Mouse (Mus musculus) limb, embryonic 13.5 days (tissue): ENCODE data around the gene Med13l. TPM values are rescaled to one million over a fixed set of nuclear protein-coding genes. Genes with fewer than 3 reads are reported as not detected.

Source experiments
- ATAC-seq: fragments of 200-750 bp; cut with Nextera tagmentation; 2 replicates; pipeline ENCODE4 v1.8.0; 2017; ENCODE audit warnings: low read depth, moderate number of reproducible peaks, moderate TSS enrichment; ENCODE audit not compliant: low FRiP score
- H3K27ac ChIP-seq: fragments of 300-500 bp; sonication (generic); 2 replicates; pipeline ENCODE4 v1.5.1; 2015; ENCODE audit warnings: inconsistent platforms, mild to moderate bottlenecking, moderate library complexity
- H3K27me3 ChIP-seq: fragments of 300-500 bp; sonication (generic); 2 replicates; pipeline ENCODE4 v1.6.1; 2015; ENCODE audit warnings: mild to moderate bottlenecking, inconsistent platforms
- H3K36me3 ChIP-seq: fragments of 300-500 bp; sonication (generic); 2 replicates; pipeline ENCODE4 v1.6.1; 2015; ENCODE audit warnings: inconsistent platforms, mild to moderate bottlenecking, moderate library complexity
- H3K4me1 ChIP-seq: fragments of 300-500 bp; sonication (generic); 2 replicates; pipeline ENCODE4 v1.6.1; 2015; ENCODE audit warnings: inconsistent platforms
- H3K4me2 ChIP-seq: fragments of 300-500 bp; sonication (generic); replicated peaks from 2 replicates; pipeline ENCODE4 v1.6.1; 2015; ENCODE audit warnings: inconsistent platforms, mild to moderate bottlenecking, moderate library complexity
- H3K4me3 ChIP-seq: fragments of 300-500 bp; sonication (generic); 2 replicates; pipeline ENCODE4 v1.5.1; 2015; ENCODE audit warnings: moderate library complexity, mild to moderate bottlenecking, inconsistent platforms
- H3K9ac ChIP-seq: fragments of 300-500 bp; sonication (generic); 2 replicates; pipeline ENCODE4 v1.6.1; 2015; ENCODE audit warnings: mild to moderate bottlenecking, inconsistent platforms
- H3K9me3 ChIP-seq: fragments of 300-500 bp; sonication (generic); 2 replicates; pipeline ENCODE4 v1.6.1; 2016; ENCODE audit warnings: inconsistent platforms
- WGBS: fragments of 180-500 bp; shearing (Covaris S2); methylation state at CpG from one replicate; pipeline ENCODE4 v1.1.7; 2015; 5-methylcytosine and 5-hydroxymethylcytosine counted together
- polyA plus RNA-seq: library from polyadenylated mRNA; unstranded; fragments of >200 nt; fragmentation: Nextera tagmentation; extraction: Ambion mirVana; gene quantifications from 2 replicates; pipeline ENCODE4 v1.2.1, GENCODE M21; 2015

The Med13l gene
- polyA plus RNA-seq, 1 experiment from 2014 or later: 19.1 TPM

DNA sequence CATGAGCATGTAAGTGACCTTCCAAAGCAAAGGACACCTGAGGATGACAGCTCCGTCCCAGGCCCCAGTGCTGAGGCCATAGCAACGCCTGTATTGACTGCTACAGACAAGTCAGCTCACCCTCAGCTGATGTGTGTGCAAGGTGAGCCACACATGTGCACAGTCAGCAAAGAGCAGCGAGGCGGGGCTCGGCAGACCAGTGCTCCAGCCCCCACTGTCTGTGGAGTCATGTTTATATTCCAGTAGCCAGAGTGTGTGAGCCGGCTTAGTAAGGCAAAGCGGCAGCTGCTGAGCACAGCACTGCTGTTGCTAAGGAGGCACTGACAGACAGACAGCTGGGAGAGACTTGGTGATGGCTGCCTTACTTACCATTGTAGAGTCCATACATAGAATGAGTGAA is 59.3 kb downstream of the Med13l start:
- Histone ChIP-seq H3K4me2 (no peak overlapping the region), H3K4me1 (peaks cover 77% of the 10 kb centered on the region), H3K4me3 (no peak overlapping the region), H3K27ac (no peak overlapping the region), H3K9ac (no peak overlapping the region), H3K9me3 (no peaks in the 10 kb centered on the region), H3K27me3 (no peaks in the 10 kb centered on the region), H3K36me3 (no peaks in the 10 kb centered on the region)
- peak; percentile 72 for ATAC-seq
- 56% methylated on average over 7 of the region's 7 CpGs for WGBS

- Histone ChIP-seq H3K4me2 (no peak overlapping the region), H3K4me1 (peaks cover 72% of the 10 kb centered on the region), H3K4me3 (no peak overlapping the region), H3K36me3 (no peaks in the 10 kb centered on the region), H3K9ac (no peak overlapping the region), H3K27ac (no peak overlapping the region), H3K27me3 (no peaks in the 10 kb centered on the region), H3K9me3 (no peaks in the 10 kb centered on the region)
- ATAC-seq: no peak
- 90% methylated on average over 7 of the region's 7 CpGs for WGBS
Measured at GRCm38 (mm10) chr5:118620330-118620910, 59.9 kb downstream of the Med13l start.

GRCm38 (mm10) chr5:118621877-118622276 is 61.4 kb downstream of the Med13l start:
- Histone ChIP-seq H3K9ac (no peak overlapping the region), H3K36me3 (no peaks in the 10 kb centered on the region), H3K27me3 (no peaks in the 10 kb centered on the region), H3K4me1 (peaks cover 71% of the 10 kb centered on the region), H3K4me3 (no peak overlapping the region), H3K9me3 (no peaks in the 10 kb centered on the region), H3K27ac (no peak overlapping the region), H3K4me2 (no peak overlapping the region)
- WGBS: 83% methylated on average over 4 of the region's 4 CpGs
- no peak for ATAC-seq

- ATAC-seq: no peak
- Histone ChIP-seq H3K4me3 (no peak overlapping the region), H3K4me1 (peaks cover 68% of the 10 kb centered on the region), H3K9ac (no peak overlapping the region), H3K4me2 (no peak overlapping the region), H3K27me3 (no peaks in the 10 kb centered on the region), H3K36me3 (no peaks in the 10 kb centered on the region), H3K27ac (no peak overlapping the region), H3K9me3 (no peaks in the 10 kb centered on the region)
- WGBS: 88% methylated on average over 5 of the region's 5 CpGs
Measured at GRCm38 (mm10) chr5:118622346-118622745, 61.9 kb downstream of the Med13l start.

DNA sequence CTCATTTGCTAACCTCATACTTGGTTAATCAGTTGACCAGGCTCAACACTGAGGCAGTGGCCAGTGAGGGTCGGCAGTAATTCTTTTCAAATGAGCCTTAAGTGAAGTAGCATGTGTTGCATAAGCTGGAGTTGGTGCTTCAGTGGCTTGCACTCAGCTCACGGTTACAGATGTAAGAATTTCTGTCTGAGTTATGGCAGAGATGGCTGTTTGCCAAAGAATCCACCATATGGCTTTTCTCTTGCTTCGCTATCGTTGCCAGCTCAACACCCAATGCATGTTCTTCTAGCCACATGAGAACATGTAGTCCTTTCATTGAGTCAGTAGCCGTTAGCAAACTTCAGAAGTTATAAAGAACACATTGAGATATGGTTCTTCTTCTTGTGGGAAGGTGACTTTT is 63.3 kb downstream of the Med13l start:
- H3K36me3 ChIP-seq: no peaks in the 10 kb centered on the region
- H3K9ac ChIP-seq: no peak overlapping the region
- H3K4me2 ChIP-seq: no peak overlapping the region
- no peak overlapping the region for H3K27ac ChIP-seq
- H3K27me3 ChIP-seq: no peaks in the 10 kb centered on the region
- peaks cover 62% of the 10 kb centered on the region for H3K4me1 ChIP-seq
- no peak overlapping the region for H3K4me3 ChIP-seq
- ATAC-seq: no peak
- no peaks in the 10 kb centered on the region for H3K9me3 ChIP-seq
- WGBS: 55% methylated on average over 5 of the region's 5 CpGs

GRCm38 (mm10) chr5:118627630-118628029 is 67.2 kb downstream of the Med13l start:
- Histone ChIP-seq H3K4me1 (peaks cover 43% of the 10 kb centered on the region), H3K36me3 (no peaks in the 10 kb centered on the region), H3K9ac (no peak overlapping the region), H3K27me3 (no peaks in the 10 kb centered on the region), H3K4me2 (no peak overlapping the region), H3K9me3 (no peaks in the 10 kb centered on the region), H3K27ac (no peak overlapping the region), H3K4me3 (no peak overlapping the region)
- ATAC-seq: no peak
- 90% methylated on average over 5 of the region's 5 CpGs for WGBS

DNA sequence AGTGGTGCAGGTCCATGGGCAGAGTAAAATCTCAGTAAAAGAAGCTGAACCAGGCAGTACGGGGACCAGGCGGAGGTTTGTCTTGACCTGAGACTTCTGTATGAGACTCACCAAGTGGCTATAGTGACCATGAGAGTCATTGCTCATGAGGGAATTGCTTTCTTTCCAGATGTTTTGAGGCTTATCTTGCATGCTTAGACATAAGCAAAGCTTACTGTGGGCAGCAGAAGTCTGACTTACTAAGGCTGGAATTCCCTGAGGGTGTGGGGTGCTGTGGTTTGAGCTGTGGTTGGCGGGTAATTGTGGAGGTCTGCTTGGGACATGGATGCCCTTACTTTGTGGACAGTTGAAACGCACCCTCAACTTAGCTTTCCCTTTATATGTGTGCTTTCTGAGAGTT is 67.7 kb downstream of the Med13l start:
- Histone ChIP-seq H3K27me3 (no peaks in the 10 kb centered on the region), H3K9me3 (no peaks in the 10 kb centered on the region), H3K36me3 (no peaks in the 10 kb centered on the region), H3K4me1 (peaks cover 41% of the 10 kb centered on the region), H3K4me2 (no peak overlapping the region), H3K27ac (no peak overlapping the region), H3K4me3 (no peak overlapping the region), H3K9ac (no peak overlapping the region)
- 88% methylated on average over 4 of the region's 4 CpGs for WGBS
- ATAC-seq: no peak

DNA sequence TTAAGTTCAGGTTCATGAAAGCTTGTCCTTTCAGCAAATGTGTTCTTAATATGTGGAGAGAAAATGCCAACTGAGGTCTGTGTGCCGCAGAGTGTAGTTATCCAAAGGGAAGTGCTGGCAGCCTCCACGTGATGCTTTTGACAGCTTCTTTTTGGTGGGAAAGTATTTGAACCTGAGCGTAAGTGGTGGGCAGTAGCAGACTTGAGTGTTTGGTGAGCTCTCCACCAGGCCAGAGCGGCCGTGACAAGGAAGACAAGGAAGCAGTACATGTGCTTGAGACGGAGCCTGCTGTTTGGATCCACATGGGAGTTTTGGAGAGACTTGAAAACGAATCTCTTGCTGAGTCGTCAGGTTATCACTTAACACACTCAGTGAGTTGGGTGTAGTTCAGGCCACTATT is 71.9 kb downstream of the Med13l start:
- Histone ChIP-seq H3K4me1 (peaks cover 44% of the 10 kb centered on the region), H3K36me3 (no peaks in the 10 kb centered on the region), H3K9ac (no peak overlapping the region), H3K4me2 (no peak overlapping the region), H3K27ac (no peak overlapping the region), H3K9me3 (no peaks in the 10 kb centered on the region), H3K4me3 (no peak overlapping the region), H3K27me3 (no peaks in the 10 kb centered on the region)
- 77% methylated on average over 8 of the region's 8 CpGs for WGBS
- ATAC-seq: no peak

- Histone ChIP-seq H3K4me2 (no peak overlapping the region), H3K9ac (no peak overlapping the region), H3K27me3 (no peaks in the 10 kb centered on the region), H3K4me1 (peaks cover 47% of the 10 kb centered on the region), H3K4me3 (no peak overlapping the region), H3K36me3 (no peaks in the 10 kb centered on the region), H3K27ac (no peak overlapping the region), H3K9me3 (no peaks in the 10 kb centered on the region)
- 79% methylated on average over 8 of the region's 8 CpGs for WGBS
- no peak for ATAC-seq
Measured at GRCm38 (mm10) chr5:118633106-118633505, 72.6 kb downstream of the Med13l start.

DNA sequence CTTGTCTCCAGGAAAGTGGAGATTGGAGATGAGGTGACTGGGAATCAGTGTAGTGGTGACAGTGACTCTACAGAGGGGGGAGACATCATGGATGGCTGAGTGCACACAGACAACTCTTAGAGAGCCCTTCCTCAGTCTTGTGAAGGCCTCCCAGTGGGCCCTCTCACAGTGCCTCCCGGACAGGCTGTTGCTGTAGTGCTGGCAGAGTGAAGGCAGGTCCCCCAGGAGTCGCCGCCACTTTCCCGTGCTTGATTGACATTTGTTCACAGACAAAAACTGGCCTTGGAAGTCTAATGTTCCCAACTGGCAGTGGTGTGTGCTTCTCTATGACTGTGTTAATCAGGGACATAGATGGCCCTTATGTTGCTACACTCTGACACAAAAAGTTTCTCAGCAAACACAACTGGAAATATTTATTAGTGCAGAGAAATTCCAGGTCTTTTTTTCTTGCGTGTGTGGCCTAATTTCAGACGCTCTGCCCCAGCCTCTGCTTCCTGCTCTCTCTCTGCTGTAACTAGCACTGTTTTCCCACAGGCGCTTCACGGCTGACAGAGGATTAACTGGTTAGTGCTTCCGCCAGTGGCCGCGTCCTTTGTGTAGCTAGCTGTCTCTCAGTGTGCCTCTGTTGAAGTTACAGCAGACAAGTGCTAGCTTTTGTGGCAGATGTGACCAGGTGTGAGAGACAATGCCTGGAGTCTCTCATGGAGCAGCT is 75.2 kb downstream of the Med13l start:
- H3K27me3 ChIP-seq: no peaks in the 10 kb centered on the region
- peak overlapping the region; percentile 14; the same call in 1 of the 2 replicates for H3K4me2 ChIP-seq
- no peak for ATAC-seq
- H3K27ac ChIP-seq: peak overlapping the region; percentile 44; the same call in 1 of the 2 replicates
- H3K9ac ChIP-seq: peak overlapping the region; percentile 45
- no peak overlapping the region for H3K4me3 ChIP-seq
- peaks cover 50% of the 10 kb centered on the region for H3K4me1 ChIP-seq
- WGBS: 17% methylated on average over 11 of the region's 11 CpGs
- no peaks in the 10 kb centered on the region for H3K9me3 ChIP-seq
- no peaks in the 10 kb centered on the region for H3K36me3 ChIP-seq

GRCm38 (mm10) chr5:118636399-118637369 is 76.2 kb downstream of the Med13l start:
- 86% methylated on average over 16 of the region's 16 CpGs for WGBS
- no peak overlapping the region for H3K4me3 ChIP-seq
- no peaks in the 10 kb centered on the region for H3K9me3 ChIP-seq
- H3K27me3 ChIP-seq: no peaks in the 10 kb centered on the region
- H3K9ac ChIP-seq: no peak overlapping the region
- no peak for ATAC-seq
- H3K4me1 ChIP-seq: peaks cover 47% of the 10 kb centered on the region
- no peaks in the 10 kb centered on the region for H3K36me3 ChIP-seq
- no peak overlapping the region for H3K27ac ChIP-seq
- no peak overlapping the region for H3K4me2 ChIP-seq

DNA sequence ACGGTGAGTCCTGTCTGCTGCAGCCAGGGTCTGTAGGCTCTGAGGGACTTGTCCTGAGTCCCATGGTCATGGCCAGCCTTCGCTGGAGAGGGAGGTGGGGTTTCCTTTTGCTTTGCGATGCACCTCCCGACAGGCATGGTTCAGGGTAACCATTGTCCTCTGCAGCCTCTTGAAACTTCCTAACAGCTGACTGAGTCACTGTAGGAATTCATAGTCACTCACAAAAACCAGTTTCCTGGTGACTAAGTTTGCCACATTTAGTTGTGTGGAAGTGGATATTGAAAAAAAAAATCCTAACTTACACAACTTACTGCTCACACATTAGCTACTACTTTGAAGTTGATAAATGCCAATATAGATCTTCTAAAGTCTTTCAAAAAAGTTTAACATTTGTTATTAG is 77.5 kb downstream of the Med13l start:
- 76% methylated on average over 4 of the region's 4 CpGs for WGBS
- no peak for ATAC-seq
- H3K9me3 ChIP-seq: no peaks in the 10 kb centered on the region

More for the DNA sequence above, 77.5 kb downstream of the Med13l start:
- no peak overlapping the region for H3K4me2 ChIP-seq
- H3K27me3 ChIP-seq: no peaks in the 10 kb centered on the region
- H3K27ac ChIP-seq: no peak overlapping the region
- H3K4me3 ChIP-seq: no peak overlapping the region
- peaks cover 46% of the 10 kb centered on the region for H3K4me1 ChIP-seq
- H3K36me3 ChIP-seq: no peaks in the 10 kb centered on the region
- no peak overlapping the region for H3K9ac ChIP-seq
